Mouse (Mus musculus): ENCODE results near the gene Krtap29-1. TPM values are rescaled to one million over a fixed set of nuclear protein-coding genes. Genes with fewer than 3 reads are reported as not detected.

The Krtap29-1 gene
- polyA plus RNA-seq, 1 experiment from 2014 or later = not detected

- DNase-seq (ENCODE audit: low spot score) (no peak), ATAC-seq (ENCODE audit: low FRiP score) (no peak)
- H3K36me3 ChIP-seq (ENCODE audit: control insufficient read depth, insufficient read depth, low read length) = no peaks in the 10 kb centered on the region
- no peak overlapping the region for H3K4me2 ChIP-seq (replicated peaks; ENCODE audit: low read depth, low read length)
- H3K4me3 ChIP-seq (ENCODE audit: low read depth, low read length) = no peak overlapping the region
- H3K4me1 ChIP-seq (replicated peaks; ENCODE audit: control insufficient read depth, insufficient read depth, low read length) = no peaks in the 10 kb centered on the region
- no peaks in the 10 kb centered on the region for H3K27me3 ChIP-seq (ENCODE audit: control insufficient read depth, insufficient read depth, low read length)
- H3K27ac ChIP-seq (ENCODE audit: low read depth, low read length) = no peak overlapping the region
- 85% methylated on average over 20 of the region's 20 CpGs for WGBS
- H3K9me3 ChIP-seq (ENCODE audit: control insufficient read depth, low read length) = no peaks in the 10 kb centered on the region
- H3K9ac ChIP-seq (ENCODE audit: low read depth, low read length) = no peak overlapping the region
Measured at GRCm38 (mm10) chr11:99985291-99986092, 6.6 kb upstream of the Krtap29-1 start.

GRCm38 (mm10) chr11:99983442-99983841 is 4.6 kb upstream of the Krtap29-1 start:
- H3K9ac ChIP-seq (ENCODE audit: low read depth, low read length) = no peak overlapping the region
- no peaks in the 10 kb centered on the region for H3K36me3 ChIP-seq (ENCODE audit: control insufficient read depth, insufficient read depth, low read length)
- no peaks in the 10 kb centered on the region for H3K27me3 ChIP-seq (ENCODE audit: control insufficient read depth, insufficient read depth, low read length)
- ATAC-seq (ENCODE audit: low FRiP score) (no peak), DNase-seq (ENCODE audit: low spot score) (no peak)
- no peak overlapping the region for H3K27ac ChIP-seq (ENCODE audit: low read depth, low read length)
- no peaks in the 10 kb centered on the region for H3K4me1 ChIP-seq (replicated peaks; ENCODE audit: control insufficient read depth, insufficient read depth, low read length)
- no peak overlapping the region for H3K4me2 ChIP-seq (replicated peaks; ENCODE audit: low read depth, low read length)
- 88% methylated on average over 1 of the region's 1 CpGs for WGBS
- no peak overlapping the region for H3K4me3 ChIP-seq (ENCODE audit: low read depth, low read length)
- no peaks in the 10 kb centered on the region for H3K9me3 ChIP-seq (ENCODE audit: control insufficient read depth, low read length)

DNA sequence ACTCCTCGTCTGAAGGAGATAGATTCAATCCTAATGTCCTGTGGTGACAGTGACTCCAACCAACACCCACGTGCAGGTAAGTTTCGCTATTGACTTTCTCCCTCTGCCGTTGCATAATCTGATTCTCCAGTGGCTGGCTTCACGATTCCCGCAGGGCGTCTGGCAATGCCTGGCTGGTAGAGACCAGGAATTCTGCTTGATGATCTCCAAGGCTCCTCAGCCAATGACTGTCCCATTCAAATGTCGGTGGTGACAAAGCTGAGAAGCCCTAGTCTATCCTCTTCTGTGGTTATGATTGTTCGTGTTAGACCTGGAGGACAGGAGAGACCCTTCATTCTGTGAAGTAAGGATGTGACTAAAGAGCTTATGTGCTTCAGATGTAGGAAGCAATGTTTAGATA is 3.9 kb upstream of the Krtap29-1 start:
- no peak for ATAC-seq (ENCODE audit: low FRiP score)

DNA sequence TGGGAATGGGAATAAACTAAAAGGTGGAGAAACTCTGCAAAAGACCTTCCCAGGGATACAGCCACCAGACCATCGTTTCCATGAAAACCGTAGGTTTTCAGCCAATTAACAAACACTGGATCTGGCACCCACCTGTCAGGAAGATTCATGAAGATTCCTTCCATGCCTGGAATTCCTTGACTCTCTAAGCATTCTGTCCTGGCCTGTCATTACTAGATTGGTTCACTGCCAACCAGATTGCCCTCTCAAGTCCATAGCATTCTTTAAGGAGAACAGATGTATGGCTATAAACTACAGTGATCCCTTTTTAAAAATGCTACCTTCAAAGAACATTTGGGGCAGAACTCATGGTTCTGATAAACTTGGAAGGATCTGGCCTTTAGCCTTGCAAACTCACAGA is 12.9 kb downstream of the Krtap29-1 start:
- WGBS = 69% methylated on average over 2 of the region's 2 CpGs
- Histone ChIP-seq H3K36me3 (ENCODE audit: control insufficient read depth, insufficient read depth, low read length) (no peaks in the 10 kb centered on the region), H3K4me2 (replicated peaks; ENCODE audit: low read depth, low read length) (no peak overlapping the region), H3K27ac (ENCODE audit: low read depth, low read length) (no peak overlapping the region), H3K4me1 (replicated peaks; ENCODE audit: control insufficient read depth, insufficient read depth, low read length) (no peaks in the 10 kb centered on the region), H3K4me3 (ENCODE audit: low read depth, low read length) (no peak overlapping the region), H3K27me3 (ENCODE audit: control insufficient read depth, insufficient read depth, low read length) (no peaks in the 10 kb centered on the region), H3K9ac (ENCODE audit: low read depth, low read length) (no peak overlapping the region), H3K9me3 (ENCODE audit: control insufficient read depth, low read length) (no peaks in the 10 kb centered on the region)
- no peak for DNase-seq (ENCODE audit: low spot score)
- ATAC-seq (ENCODE audit: low FRiP score) = no peak

More for the DNA sequence above, 3.9 kb upstream of the Krtap29-1 start:
- Histone ChIP-seq H3K4me1 (replicated peaks; ENCODE audit: control insufficient read depth, insufficient read depth, low read length) (no peaks in the 10 kb centered on the region), H3K9ac (ENCODE audit: low read depth, low read length) (no peak overlapping the region), H3K9me3 (ENCODE audit: control insufficient read depth, low read length) (no peaks in the 10 kb centered on the region), H3K36me3 (ENCODE audit: control insufficient read depth, insufficient read depth, low read length) (no peaks in the 10 kb centered on the region), H3K27me3 (ENCODE audit: control insufficient read depth, insufficient read depth, low read length) (no peaks in the 10 kb centered on the region), H3K4me3 (ENCODE audit: low read depth, low read length) (no peak overlapping the region), H3K27ac (ENCODE audit: low read depth, low read length) (no peak overlapping the region), H3K4me2 (replicated peaks; ENCODE audit: low read depth, low read length) (no peak overlapping the region)
- no peak for DNase-seq (ENCODE audit: low spot score)
- WGBS = 87% methylated on average over 9 of the region's 9 CpGs

GRCm38 (mm10) chr11:99964213-99964612 is 14.6 kb downstream of the Krtap29-1 start:
- Histone ChIP-seq H3K9me3 (ENCODE audit: control insufficient read depth, low read length) (no peaks in the 10 kb centered on the region), H3K27me3 (ENCODE audit: control insufficient read depth, insufficient read depth, low read length) (no peaks in the 10 kb centered on the region), H3K27ac (ENCODE audit: low read depth, low read length) (no peak overlapping the region), H3K36me3 (ENCODE audit: control insufficient read depth, insufficient read depth, low read length) (no peaks in the 10 kb centered on the region), H3K4me2 (replicated peaks; ENCODE audit: low read depth, low read length) (no peak overlapping the region), H3K4me1 (replicated peaks; ENCODE audit: control insufficient read depth, insufficient read depth, low read length) (no peaks in the 10 kb centered on the region), H3K4me3 (ENCODE audit: low read depth, low read length) (no peak overlapping the region), H3K9ac (ENCODE audit: low read depth, low read length) (no peak overlapping the region)
- ATAC-seq (ENCODE audit: low FRiP score) = no peak
- peak; percentile 10 for DNase-seq (ENCODE audit: low spot score)
- WGBS = 56% methylated on average over 6 of the region's 6 CpGs

GRCm38 (mm10) chr11:99948175-99948574 is 30.7 kb downstream of the Krtap29-1 start, which contains the start of gene Krtap9-5:
Gene Krtap9-5 (plus strand): TSS chr11:99948475.
- Histone ChIP-seq H3K27me3 (ENCODE audit: control insufficient read depth, insufficient read depth, low read length) (no peaks in the 10 kb centered on the region), H3K9ac (ENCODE audit: low read depth, low read length) (no peak within 1 kb of the TSS), H3K4me2 (replicated peaks; ENCODE audit: low read depth, low read length) (no peak within 1 kb of the TSS), H3K36me3 (ENCODE audit: control insufficient read depth, insufficient read depth, low read length) (no peaks in the 10 kb centered on the region), H3K27ac (ENCODE audit: low read depth, low read length) (no peak within 1 kb of the TSS), H3K4me3 (ENCODE audit: low read depth, low read length) (no peak within 1 kb of the TSS), H3K4me1 (replicated peaks; ENCODE audit: control insufficient read depth, insufficient read depth, low read length) (no peaks in the 10 kb centered on the region), H3K9me3 (ENCODE audit: control insufficient read depth, low read length) (no peaks in the 10 kb centered on the region)
- ATAC-seq (ENCODE audit: low FRiP score) (no peak), DNase-seq (ENCODE audit: low spot score) (no peak)
- WGBS = 91% methylated on average over 2 of the region's 2 CpGs

GRCm38 (mm10) chr11:99937751-99938264 is 41.0 kb downstream of the Krtap29-1 start:
- Histone ChIP-seq H3K27ac (ENCODE audit: low read depth, low read length) (no peak overlapping the region), H3K4me2 (replicated peaks; ENCODE audit: low read depth, low read length) (no peak overlapping the region), H3K36me3 (ENCODE audit: control insufficient read depth, insufficient read depth, low read length) (no peaks in the 10 kb centered on the region), H3K9me3 (ENCODE audit: control insufficient read depth, low read length) (no peaks in the 10 kb centered on the region), H3K4me1 (replicated peaks; ENCODE audit: control insufficient read depth, insufficient read depth, low read length) (no peaks in the 10 kb centered on the region), H3K9ac (ENCODE audit: low read depth, low read length) (no peak overlapping the region), H3K4me3 (ENCODE audit: low read depth, low read length) (no peak overlapping the region), H3K27me3 (ENCODE audit: control insufficient read depth, insufficient read depth, low read length) (no peaks in the 10 kb centered on the region)
- ATAC-seq (ENCODE audit: low FRiP score) = no peak
- no peak for DNase-seq (ENCODE audit: low spot score)
- 85% methylated on average over 9 of the region's 9 CpGs for WGBS

DNA sequence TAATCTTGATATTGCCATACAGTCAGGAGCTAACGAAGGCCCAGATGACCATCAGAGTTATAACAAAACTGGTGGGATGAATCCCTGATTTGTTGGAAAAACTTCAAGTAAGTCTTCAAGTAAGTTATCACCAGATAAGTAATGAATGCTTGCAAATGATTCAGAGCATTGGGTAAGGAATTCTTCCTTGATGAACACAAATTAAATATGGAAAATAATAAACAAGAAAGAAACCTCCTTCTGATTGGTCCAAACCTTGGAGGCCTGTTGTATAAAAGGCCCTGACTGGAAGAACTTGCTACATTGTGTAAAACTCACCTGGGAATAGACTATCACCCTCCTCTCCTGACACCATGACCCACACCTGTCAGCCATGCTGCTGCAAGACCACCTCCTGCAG is 42.9 kb downstream of the Krtap29-1 start, which contains the start of gene Krtap31-2:
Gene Krtap31-2 (plus strand): TSS at position 301 of the 400 bp plus-strand sequence.
- Histone ChIP-seq H3K4me3 (ENCODE audit: low read depth, low read length) (no peak within 1 kb of the TSS), H3K9ac (ENCODE audit: low read depth, low read length) (no peak within 1 kb of the TSS), H3K27ac (ENCODE audit: low read depth, low read length) (no peak within 1 kb of the TSS), H3K4me2 (replicated peaks; ENCODE audit: low read depth, low read length) (no peak within 1 kb of the TSS), H3K27me3 (ENCODE audit: control insufficient read depth, insufficient read depth, low read length) (no peaks in the 10 kb centered on the region), H3K36me3 (ENCODE audit: control insufficient read depth, insufficient read depth, low read length) (no peaks in the 10 kb centered on the region), H3K9me3 (ENCODE audit: control insufficient read depth, low read length) (no peaks in the 10 kb centered on the region), H3K4me1 (replicated peaks; ENCODE audit: control insufficient read depth, insufficient read depth, low read length) (no peaks in the 10 kb centered on the region)
- WGBS = 85% methylated on average over 1 of the region's 1 CpGs
- no peak for ATAC-seq (ENCODE audit: low FRiP score)
- DNase-seq (ENCODE audit: low spot score) = no peak

Data from hindbrain, embryonic 11.5 days (tissue).